Mouse (Mus musculus): ENCODE measurements at regions not wholly inside any gene's neighbourhood (a gene's known extent, or its start where the extent isn't known, plus 50 kb on each side); places are given as distances from the start of the nearest gene placed in this dataset.

GRCm38 (mm10) chr2:114993882-114994281 lies 339.1 kb upstream of the Dph6 start:
- no peak for TF ChIP-seq CTCF (IDR thresholded peaks at IDR 0.05; ENCODE audit: control insufficient read depth, insufficient read depth, insufficient read length)
- no peak for TF ChIP-seq MYOG (IDR thresholded peaks at IDR 0.05; ENCODE audit: control insufficient read depth, extremely low read depth, insufficient read length)
- no peak for TF ChIP-seq MYOD1 (IDR thresholded peaks at IDR 0.05; ENCODE audit: control insufficient read depth, insufficient read length, low read depth)
- TF ChIP-seq USF1 (IDR thresholded peaks at IDR 0.05; ENCODE audit: low read depth): no peak
- no peak for TF ChIP-seq CEBPB (IDR thresholded peaks at IDR 0.05; ENCODE audit: low read depth)

Measured in C2C12 (cell line).